Mouse (Mus musculus) kidney, adult 11 months (tissue): Measurements from ENCODE around the gene Hist2h2bb.
"Not testable (repeated sequence)": the region's sequence is repeated elsewhere in the genome, so short reads cannot be mapped to it uniquely, and the experiment has no call there.

ENCODE experiments used
- DNase-seq: peaks from one replicate; pipeline ENCODE4 v3.0.0; 2022

Hist2h2bb gene

DNA sequence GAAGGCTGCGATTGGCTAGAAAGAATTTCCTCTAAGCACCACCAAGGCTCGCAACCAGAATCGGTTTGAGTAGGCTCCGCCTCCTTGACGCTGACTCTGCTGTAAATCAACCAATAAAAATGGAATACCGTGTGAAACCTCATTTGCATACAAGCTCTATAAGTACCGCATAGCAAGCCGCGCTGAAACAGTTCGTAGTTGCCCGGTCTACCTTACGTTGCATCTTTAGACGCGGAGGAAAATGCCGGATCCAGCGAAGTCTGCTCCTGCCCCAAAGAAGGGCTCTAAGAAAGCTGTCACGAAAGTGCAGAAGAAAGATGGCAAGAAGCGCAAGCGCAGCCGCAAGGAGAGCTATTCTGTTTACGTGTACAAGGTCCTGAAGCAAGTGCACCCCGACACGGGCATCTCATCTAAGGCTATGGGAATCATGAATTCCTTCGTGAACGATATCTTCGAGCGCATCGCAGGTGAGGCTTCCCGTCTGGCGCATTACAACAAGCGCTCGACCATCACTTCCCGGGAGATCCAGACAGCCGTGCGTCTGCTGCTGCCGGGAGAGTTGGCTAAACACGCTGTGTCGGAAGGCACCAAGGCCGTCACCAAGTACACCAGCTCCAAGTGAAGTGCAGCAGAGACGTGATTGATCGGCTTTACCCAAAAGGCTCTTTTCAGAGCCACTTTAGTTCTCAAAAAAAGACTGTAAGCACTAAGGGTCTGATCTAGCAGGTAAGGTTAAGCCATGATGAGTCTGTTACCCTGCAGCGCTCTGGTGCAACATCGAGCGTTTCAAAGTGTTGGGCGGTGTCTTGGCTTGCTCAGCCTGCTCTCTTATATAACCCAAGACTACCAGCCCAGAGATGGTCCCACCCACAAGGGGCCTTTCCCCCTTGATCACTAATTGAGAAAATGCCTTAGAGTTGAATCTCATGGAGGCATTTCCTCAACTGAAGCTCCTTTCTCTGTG is at the start of gene Hist2h2bb:
Gene Hist2h2bb, plus strand, starts transcription at position 242 of the 964 bp plus-strand sequence.
- peak; percentile 96 for DNase-seq

- not testable (repeated sequence) for DNase-seq
Measured at GRCm38 (mm10) chr3:96220131-96220764, 49.3 kb upstream of the Hist2h2bb start.

DNA sequence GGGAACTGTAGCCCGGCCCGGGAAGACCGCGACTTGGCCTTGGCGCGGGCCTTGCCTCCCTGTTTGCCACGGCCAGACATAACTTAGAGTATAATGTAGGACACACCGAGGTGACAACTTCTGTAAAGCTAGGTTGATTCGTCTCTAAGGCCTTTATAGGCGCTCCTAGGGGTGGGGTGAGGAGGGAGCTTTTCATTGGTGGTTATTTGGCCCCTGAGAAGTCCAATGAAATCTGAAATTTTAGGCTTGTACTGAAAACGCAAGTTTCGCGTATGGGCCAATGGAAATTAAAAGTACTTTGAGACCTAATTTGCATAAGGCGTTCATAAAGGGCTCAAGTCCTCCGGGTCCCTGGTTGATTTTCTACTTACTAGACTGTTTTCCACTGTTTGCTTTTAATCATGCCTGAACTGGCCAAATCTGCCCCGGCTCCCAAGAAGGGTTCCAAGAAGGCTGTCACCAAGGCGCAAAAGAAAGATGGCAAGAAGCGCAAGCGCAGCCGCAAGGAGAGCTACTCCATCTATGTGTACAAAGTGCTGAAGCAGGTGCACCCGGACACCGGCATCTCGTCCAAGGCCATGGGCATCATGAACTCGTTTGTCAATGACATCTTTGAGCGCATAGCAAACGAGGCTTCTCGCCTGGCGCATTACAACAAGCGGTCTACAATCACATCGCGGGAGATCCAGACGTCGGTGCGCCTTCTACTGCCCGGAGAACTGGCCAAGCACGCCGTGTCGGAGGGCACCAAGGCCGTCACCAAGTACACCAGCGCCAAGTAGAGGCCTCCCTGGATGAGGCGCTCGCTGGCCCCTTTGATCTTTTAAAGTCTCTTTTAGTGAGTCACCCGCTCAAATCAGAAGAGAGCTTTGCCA is 48.5 kb upstream of the Hist2h2bb start, which contains the start of the genes Hist2h2ac and Hist2h2be:
Gene Hist2h2ac, minus strand, starts transcription at position 116 of the 875 bp plus-strand sequence.
Gene Hist2h2be, plus strand, starts transcription at position 355 of the 875 bp plus-strand sequence.
- peak; percentile 93 for DNase-seq

GRCm38 (mm10) chr3:96221640-96222038 is 47.9 kb upstream of the Hist2h2bb start:
- DNase-seq, result no peak

DNA sequence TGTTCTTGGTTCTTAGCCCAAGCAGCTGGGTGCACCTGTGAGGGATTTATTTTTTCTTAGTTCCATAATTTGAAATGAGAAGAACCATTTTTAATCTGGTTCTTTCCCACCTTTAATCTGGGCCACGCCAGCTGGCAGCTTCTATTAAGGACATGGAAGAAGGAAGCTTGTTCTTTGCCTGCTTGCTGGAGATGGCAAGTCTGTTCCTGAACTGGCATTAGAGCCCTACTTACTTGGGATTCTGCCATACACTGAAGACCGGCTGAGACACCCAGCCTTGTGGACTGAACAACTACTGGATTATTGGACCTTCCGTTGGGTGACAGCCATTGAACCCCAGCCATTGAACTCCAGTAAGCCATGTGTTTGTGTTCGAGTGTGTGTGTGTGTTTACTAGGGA is 46.8 kb upstream of the Hist2h2bb start:
- DNase-seq, result no peak

DNA sequence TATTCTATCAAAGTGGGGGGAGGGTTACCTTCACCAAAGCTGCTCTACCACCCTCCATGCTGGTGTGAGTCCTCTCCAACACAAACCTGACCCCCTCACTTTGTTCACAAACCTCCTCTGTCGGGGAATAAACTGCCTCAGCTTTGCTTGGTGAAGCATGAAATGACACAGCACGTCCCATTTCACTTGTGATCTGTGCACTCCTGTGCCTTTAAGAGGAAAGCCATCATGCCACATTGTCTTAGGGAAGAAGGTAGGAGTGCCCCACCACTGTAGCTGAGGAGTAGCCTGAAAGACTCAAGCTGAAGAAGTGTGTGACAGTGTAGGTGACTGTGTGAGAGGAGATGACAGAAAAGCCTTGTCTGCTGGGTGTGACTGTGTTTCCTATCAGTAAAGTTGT is 44.1 kb upstream of the Hist2h2bb start:
- no peak for DNase-seq

DNA sequence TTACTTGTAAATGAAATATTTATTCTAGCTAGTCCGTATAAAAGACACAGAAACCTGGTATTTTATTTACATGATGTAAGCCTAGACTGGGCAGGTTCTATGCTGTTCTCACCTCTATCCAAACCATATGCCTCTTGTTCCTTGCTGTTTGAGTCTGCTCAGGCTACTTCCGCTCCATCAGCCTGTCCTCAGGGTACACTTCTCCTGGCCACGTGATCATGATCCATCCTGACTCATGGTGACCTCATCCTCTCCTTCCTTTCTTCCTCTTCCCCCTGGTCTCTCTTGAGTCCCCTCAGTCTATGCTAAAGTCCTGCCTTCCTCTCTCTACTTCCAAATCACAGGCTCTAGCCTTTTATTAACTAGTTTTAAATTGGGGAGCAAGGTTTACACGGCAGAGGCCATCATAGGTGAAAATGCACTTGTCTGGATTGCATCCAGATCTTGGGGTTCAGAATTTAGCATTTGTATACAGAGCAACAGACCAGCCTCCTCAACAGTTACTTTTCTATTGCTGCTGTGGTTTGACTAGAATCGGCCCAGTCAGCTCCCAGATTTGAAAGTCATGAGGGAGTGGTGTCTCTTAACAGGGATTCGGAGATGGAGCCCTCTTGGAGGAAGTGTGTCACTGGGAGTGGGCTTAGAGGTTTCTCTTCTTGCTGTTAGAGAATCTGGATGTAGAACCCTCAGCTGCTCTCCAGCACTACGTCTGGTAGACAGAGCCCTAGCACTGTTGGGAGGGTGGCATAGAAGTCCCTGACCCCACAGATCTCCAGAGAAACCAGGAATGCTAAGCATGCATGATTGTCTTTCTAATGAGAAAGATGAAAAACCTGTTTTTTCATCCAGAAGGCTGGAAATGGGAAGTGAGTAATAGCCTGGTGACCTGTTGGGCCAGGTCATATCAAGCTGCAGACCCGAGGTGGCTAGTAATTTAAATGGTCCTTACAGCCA is 42.6 kb upstream of the Hist2h2bb start:
- DNase-seq, result no peak

DNA sequence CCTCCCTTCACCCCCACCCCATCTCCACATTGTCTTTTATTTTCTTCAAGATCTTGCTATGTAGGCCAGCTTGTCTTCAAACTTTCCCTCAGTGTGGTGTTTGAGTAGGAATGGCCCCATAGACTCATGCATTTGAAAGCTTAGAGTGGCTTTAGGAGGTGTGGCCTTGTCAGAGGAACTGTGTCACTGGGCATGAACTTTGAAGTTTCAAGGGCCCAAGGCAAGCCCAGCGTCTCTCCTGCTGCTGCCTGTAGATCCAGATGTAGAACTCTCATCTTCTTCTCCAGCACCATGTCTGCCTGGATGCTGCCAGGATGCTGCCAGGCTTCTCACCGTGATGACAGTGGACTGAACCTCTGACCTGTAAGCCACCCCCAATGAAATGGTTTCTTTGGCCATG is 40.7 kb upstream of the Hist2h2bb start:
- no peak for DNase-seq

DNA sequence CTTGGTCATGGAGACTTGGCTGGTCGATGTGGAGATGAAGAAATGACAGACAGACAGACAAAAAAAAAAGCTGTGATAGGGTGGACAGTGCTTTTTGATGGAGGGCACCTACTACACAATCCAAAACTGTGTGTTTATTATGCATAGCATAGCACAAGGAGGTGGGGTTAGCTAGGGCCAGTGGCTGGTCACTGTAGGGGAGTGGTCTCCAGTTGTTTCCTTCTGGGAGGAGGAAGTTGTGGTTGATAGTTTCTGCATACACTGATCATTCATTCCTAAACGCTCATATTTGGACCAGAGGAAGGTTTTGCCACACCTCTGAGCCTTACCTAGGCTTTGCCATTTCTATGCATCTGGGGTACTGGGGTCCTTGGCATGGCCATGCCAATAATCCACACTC is 39.1 kb upstream of the Hist2h2bb start:
- no peak for DNase-seq

DNA sequence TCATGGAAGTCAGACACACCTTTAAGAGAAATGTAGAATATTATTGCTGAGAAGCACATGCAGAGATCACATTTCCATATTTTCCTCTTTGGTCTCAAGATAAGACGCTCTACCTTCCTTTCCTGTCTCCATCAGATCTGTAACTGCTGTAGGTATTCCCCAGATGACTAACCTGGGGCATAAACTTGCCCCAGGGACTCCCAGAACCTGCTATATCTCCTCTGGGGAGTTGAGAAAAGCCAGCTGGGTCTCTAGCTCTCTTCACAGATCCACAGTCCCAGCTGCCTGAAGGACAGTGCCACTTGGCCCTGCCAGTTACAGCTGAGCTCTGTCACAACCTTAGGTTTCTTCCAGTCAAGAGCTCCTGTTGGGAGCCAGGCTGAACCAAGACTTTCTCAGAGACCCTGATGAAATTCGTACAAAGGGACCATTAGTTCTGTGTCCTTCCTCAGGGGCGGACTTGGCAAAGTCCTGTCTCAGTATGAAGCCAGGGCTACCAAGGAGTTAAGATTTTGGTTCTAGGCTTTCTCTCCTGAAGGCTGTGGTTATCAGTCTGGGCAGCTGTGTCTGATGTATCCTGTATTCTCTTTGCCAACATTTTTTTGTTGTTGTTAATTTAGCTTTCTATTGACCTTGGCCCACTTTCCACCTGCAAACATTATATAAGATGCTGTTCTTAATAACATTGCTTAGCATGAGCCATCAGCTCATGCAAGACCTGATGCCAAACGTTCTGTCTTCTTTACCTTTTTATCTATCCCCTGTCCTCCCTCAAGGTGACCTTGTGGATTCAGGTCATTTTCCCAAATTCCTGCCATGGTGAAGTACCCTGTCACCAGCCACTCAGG is 38.4 kb upstream of the Hist2h2bb start:
- no peak for DNase-seq

- no peak for DNase-seq
Measured at GRCm38 (mm10) chr3:96231758-96232120, 37.8 kb upstream of the Hist2h2bb start.

DNA sequence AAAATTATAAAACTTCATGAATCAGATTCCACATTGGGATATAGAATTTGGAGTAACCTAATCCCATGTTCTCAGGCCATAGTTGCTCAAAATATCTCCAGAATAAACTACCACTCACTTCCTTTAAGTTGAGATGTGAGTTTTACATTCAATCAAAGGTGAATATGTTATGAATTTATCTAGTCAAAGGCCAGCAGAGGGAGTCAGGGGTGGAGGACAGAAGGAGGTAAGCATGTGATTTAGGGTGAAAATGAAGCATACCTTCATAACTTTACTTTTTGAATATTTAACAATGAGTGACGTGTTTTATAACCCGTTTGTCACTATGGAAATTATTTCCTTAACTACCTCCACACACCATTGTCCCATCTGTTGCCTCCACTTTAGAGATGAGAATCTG is 34.6 kb upstream of the Hist2h2bb start:
- DNase-seq, result no peak

GRCm38 (mm10) chr3:96235836-96236235 is 33.7 kb upstream of the Hist2h2bb start:
- no peak for DNase-seq

DNA sequence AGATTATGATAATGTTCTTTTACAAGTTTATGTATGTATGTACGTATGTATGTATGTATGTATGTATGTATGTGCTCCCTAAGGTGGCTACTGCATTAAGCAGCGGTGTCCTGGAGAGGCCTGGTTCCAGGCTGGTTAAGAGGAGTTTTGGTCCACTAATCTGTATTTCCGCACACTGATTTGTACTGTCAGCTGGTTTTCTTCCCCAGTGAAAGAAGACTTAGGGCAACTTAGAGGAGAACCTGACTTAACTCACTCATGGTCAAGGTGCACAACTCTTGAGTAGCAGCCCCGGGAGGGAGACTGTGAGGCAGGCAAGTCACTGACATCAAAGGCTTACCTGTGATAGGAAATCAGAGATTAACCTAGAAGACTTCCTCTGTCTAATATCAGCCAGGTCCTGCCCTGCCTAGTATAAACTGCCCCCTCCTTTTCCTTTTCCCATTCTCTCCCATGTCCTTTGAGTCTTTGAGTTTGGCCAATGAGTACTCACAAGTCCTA is 32.7 kb upstream of the Hist2h2bb start:
- no peak for DNase-seq

DNA sequence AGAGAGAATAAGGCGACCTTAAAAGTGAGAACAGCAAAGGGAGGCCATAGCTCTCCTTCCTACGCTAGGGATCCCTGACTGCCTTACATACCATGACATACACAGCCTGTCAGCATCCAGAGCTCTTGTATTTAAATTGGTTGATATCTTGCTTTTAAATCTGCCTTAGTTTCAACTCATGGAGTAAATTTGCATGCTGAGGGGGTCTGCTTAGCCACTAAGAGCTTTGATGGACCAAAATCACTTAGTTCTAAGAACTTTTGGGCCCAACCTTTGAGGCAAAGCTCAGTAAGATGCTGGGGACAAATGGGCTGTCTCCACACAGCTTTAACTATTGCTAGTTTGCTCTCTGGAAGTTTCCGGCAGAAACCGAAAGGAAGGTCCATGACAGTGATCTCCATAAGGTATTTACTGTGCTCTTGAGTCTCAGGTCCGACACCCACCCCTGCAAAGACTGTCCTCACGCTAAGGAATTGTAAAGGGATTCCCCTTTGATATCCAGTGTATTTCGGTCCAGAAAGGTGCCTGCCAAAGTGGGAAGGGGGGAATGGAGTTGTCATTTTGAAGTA is 32.1 kb upstream of the Hist2h2bb start:
- no peak for DNase-seq

DNA sequence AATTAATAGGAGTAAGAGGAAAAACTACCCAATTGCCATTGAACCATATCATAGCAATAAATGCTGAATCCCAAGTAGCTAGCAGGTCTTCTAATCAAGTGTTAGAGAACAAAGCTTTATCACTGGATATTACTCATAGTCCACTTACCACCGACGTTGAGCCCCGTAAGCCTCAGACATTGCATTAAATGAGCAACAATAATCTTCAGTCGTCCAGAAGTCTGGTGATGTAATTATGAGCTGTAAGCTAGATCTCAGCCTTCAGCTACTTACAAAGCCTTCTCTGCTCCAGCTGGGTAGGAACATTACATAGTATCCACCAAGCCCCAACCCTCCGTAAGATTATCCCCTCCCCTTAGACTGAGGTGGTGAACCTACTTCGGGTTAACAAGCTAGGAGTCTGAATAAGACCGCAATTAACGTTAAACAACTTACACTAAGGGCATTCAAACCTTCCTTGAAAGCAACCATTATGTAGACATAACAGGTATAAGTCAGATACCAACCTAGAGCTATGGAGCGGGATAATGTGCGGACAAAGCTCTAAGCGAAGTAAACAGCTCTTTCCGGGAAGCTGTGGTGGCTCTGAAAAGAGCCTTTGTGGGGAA is 31.5 kb upstream of the Hist2h2bb start:
- DNase-seq, result no peak

DNA sequence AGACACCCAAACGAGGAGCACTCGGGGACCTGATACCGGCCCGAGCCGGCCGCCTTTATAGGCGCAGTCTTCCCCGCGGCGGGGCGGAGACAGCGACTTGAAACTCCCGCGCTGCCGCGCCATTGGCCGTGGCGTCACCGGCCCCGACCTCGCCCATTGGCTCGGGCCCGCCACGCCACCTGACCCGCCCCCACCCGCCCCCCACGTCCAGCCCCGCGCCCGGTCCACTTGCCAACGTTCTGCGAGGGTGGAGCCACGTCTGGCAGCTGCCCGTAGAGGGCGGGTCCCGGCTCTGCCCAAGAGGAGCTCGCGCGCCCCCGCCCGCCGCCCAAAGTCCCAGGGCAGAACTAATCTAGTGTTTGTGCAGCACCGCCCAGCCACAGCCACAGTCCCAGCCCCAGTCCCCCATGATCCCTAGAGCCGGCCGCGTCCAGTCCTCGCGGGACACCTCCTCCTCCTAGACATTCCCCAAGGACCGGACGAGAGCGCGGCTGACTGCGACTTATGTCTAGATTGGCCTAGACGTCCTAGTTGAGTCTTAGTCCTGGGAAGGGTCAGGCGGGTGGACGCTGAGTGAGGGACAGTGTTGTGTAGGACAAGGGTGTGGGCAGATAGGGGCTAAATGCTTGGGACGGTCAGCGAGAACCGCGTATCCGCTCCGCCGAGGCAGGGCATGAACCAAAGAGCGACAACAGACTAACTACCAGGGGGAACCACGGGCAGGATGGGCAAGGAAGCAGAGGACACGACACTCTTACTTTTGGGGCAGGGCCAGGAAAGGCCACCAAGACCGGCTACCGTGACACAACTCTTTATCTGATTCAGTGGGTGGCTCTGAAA is 30.4 kb upstream of the Hist2h2bb start, which contains the start of gene Hist2h3c2:
Gene Hist2h3c2, minus strand, starts transcription at position 174 of the 840 bp plus-strand sequence.
- peak; percentile 71 for DNase-seq

DNA sequence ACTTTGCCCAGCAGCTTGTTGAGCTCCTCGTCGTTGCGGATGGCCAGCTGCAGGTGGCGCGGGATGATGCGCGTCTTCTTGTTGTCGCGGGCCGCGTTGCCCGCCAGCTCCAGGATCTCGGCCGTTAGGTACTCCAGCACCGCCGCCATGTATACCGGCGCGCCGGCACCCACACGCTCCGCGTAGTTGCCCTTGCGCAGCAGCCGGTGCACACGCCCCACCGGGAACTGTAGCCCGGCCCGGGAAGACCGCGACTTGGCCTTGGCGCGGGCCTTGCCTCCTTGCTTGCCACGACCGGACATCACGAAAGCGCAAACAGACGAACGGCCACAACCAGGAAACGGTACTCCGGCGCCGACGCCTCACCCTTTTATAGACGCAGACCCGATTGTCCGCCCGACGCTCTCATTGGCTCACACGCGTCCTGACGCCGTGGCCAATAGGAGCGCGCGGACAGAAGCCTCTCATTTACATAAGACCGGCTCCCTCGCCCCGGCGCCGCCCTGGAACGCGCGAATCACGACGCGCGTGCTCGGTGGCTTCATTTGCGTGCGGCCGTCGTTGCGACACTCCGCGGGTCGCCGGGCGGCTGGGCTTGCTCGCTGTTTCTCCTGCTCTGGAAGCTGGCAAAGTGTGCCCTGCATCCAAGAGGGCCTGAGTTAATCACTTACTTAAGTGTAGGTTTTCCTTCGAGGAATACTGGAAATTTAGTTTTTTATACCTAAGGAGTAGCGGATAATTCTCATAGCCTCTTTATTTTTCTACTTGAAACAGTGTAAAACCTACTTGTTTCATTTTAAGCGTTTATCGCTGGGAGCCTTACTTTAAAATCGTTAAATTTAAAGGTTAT is 29.4 kb upstream of the Hist2h2bb start, which contains the start of gene Hist2h2aa2:
Gene Hist2h2aa2, minus strand, starts transcription at position 328 of the 850 bp plus-strand sequence.
- peak; percentile 95 for DNase-seq
